Mouse (Mus musculus) erythroblast, adult 5-6 weeks (primary cell): ENCODE measurements around the gene Chmp2b. TPM values are rescaled to one million over a fixed set of nuclear protein-coding genes. Genes with fewer than 3 reads are reported as not detected.

Experiments
- ATAC-seq: replicated peaks from 2 replicates; pipeline ENCODE4 v1.8.0; 2016; ENCODE audit warnings: moderate number of reproducible peaks, mild to moderate bottlenecking, moderate TSS enrichment, inconsistent platforms; ENCODE audit not compliant: poor library complexity, low FRiP score, severe bottlenecking
- total RNA-seq, 2 experiments: library from RNA; stranded (forward) in 1 of 2; stranded (reverse) in 1 of 2; fragments of 150-400 nt in 1 of 2; fragments of 200-764, 138-1000 nt in 1 of 2; gene quantifications; 2 replicates each; pipeline versions ENCODE4 v1.2.3 to v1.2.4; 2015 to 2017; ENCODE audit warnings: low replicate concordance in 2 of 2

Chmp2b gene
- total RNA-seq, 2 experiments from 2014 or later: 6.5 to 24.2 TPM

DNA sequence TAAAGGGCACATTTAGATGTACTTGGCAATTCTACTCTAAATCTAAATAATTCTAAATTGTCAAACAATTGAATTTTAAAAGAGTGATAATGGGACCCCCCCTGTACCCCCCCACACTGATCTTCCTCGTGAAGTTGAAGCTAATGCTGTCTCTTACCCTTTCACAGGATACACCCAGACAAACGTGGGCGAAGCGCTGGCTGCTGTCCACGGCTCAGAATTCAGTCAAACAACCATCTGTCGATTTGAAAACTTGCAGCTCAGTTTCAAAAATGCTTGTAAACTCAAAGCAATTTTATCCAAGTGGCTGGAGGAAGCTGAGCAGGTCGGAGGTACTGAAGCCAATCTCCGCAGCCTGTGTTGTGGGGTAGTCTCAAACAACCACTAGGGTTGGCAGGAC is 30.9 kb downstream of the Chmp2b start:
- ATAC-seq: no peak

DNA sequence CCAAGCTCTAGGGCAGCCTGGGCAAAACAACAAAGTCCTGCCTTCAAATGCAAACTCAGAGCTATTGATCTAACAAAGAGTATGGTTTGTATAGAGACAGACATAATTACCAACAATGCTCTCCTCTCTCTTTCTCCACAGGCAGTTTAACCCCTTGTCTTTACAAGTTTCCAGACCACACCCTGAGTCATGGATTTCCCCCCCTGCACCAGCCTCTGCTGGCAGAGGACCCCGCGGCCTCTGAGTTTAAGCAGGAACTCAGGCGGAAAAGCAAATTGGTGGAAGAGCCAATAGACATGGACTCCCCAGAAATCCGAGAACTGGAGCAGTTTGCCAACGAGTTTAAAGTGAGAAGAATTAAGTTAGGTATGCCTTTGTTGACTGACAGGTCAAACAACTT is 32.9 kb downstream of the Chmp2b start:
- ATAC-seq: no peak

DNA sequence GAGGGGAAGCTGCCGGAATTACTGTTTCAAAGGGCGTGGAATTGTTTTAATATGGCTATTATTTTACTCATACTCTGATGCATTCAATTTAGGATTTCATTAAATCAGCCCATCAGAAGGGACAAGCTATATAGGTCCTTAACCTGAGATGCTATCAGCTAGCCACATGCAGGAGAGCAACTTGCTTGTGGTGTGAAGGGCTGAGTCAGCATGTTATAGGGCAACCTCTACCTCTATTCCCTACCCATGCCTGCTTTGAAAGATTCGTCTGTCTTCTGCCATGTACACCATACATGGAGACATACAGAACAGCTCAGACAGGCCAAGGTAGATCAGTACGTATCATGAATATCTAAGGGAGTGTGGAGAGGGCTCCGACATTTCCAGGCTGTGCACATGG is 35.8 kb downstream of the Chmp2b start:
- no peak for ATAC-seq

DNA sequence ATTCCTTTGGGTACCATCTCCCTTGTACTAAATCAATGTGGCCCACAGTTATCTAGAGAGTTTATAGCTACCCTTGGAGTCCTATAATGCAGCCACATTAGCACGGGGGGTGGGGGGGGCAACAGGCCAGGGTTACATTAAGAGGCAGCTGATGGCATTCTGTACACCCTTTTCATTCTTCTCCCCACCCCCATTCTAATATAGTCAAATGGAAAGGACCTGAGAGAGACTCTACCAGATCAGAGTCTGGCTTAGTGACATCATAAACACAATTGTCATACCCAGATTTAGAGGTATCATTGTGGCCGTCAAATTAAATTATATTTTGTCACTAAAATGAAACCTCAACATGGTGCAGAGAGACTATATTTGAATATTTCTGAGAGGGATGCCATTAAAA is 36.5 kb downstream of the Chmp2b start:
- no peak for ATAC-seq

DNA sequence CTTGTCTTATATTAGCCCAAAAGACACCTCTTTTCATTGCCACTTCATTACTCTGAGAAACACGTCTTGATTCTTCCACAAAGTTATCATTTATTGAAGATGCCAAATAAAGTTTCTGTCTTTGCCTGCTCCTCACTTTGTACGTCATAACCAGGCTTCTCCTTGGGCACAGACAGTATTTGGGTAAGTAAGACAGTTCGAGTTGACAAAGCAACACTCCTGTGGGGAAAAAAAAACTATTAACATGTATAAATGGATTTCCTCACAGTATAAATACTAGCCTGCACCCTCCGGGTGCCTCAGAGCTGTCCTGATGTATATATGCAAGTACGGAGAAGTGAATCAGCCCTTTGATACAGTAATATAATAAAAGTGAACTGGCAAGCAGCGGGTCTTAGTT is 42.3 kb downstream of the Chmp2b start, which contains the start of gene Pou1f1:
Gene Pou1f1, plus strand, starts transcription at position 301 of the 400 bp plus-strand sequence.
- ATAC-seq: no peak

DNA sequence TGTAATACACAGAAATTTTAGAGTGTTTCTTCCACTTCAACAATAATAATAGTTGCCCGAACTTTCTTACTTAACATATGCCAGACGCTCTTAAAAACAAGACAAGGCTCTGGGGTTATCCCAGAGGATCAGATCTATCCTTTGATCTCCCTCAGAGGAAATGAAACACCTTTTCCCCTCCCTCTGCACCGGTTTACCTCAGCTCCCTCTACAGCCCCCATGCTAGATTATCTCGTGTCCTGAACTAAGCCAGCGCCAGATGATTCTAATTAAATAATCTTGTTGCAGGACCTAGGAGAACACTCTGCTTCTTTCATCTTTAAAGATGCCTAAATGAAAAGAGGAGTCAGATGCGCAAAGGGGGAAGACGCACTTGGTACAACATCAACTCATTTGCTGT is 48.3 kb downstream of the Chmp2b start:
- no peak for ATAC-seq

DNA sequence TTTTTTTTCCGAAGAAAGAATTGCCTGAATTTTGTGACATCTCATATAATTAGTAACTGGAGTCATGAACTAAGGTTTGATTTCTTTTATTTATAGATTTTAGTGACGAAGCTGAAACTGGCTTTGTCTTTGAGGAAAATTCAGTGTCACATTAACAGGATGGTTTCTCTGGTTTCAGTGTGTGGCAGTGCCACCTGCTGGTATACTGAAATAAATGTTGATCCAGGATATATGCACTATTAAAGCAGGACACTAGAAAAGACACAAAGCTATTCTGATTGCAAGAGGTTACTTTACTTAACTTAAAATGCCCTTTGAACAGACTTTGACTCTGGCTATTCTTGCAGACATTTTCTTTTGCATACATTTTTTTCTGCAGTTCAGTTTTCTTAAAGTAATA is 65.5 kb downstream of the Chmp2b start:
- ATAC-seq: no peak

DNA sequence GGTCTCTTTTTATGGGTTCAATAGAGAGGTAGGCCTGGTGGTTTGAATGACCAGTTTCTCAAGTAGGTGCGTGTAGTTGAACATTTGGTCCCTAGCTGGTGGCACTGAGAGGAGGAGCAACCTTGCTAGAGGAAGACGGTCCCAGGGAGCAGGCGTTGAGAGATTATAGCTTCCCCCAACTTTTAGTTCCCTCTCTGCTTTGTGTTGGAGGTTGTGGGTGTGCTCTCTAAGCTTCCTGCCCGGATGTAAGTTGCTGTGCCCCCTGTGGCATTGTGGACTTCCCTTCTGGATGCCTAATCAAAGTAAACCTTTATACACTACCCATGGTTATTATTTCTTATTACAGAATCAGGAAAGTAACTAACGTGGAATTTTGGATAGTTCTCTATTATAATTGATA is 66.5 kb downstream of the Chmp2b start:
- ATAC-seq: no peak

Other genes with a start within 250 kb of the Chmp2b start
- gene Pou1f1, start 42.2 kb downstream of the Chmp2b start, total RNA-seq (2015; ENCODE audit: low replicate concordance): not detected in 2 replicates
- not detected in 2 replicates for gene Pou1f1, start 42.2 kb downstream of the Chmp2b start, total RNA-seq (2017; ENCODE audit: low replicate concordance)